Mouse (Mus musculus) forebrain, embryonic 10.5 days (tissue): Measurements from ENCODE around the gene Ralgapa2. TPM values are rescaled to one million over a fixed set of nuclear protein-coding genes. Genes with fewer than 3 reads are reported as not detected.
A peak's percentile ranks its signal among the peaks of the same experiment; 100 is the strongest.

Experiments used
- DNase-seq: peaks from one replicate; pipeline ENCODE4 v3.0.0-alpha.2; 2017; ENCODE audit warnings: low spot score; ENCODE audit errors: extremely low spot score
- H3K27ac ChIP-seq: fragments of 300-500 bp; sonication (generic); 2 replicates; pipeline ENCODE4 v1.5.1; 2016; ENCODE audit warnings: mild to moderate bottlenecking
- H3K27me3 ChIP-seq: fragments of 300-500 bp; sonication (generic); 2 replicates; pipeline ENCODE4 v1.6.1; 2016; ENCODE audit warnings: mild to moderate bottlenecking; ENCODE audit not compliant: poor library complexity, severe bottlenecking
- H3K36me3 ChIP-seq: fragments of 300-500 bp; sonication (generic); replicated peaks from 2 replicates; pipeline ENCODE4 v1.6.1; 2016; ENCODE audit warnings: mild to moderate bottlenecking, moderate library complexity
- H3K4me1 ChIP-seq: fragments of 300-500 bp; sonication (generic); 2 replicates; pipeline ENCODE4 v1.6.1; 2016
- H3K4me3 ChIP-seq: fragments of 300-500 bp; sonication (generic); 2 replicates; pipeline ENCODE4 v1.5.1; 2016; ENCODE audit warnings: mild to moderate bottlenecking, moderate library complexity
- H3K9me3 ChIP-seq: fragments of 300-500 bp; sonication (generic); 2 replicates; pipeline ENCODE4 v1.6.1; 2016; ENCODE audit warnings: mild to moderate bottlenecking, moderate library complexity
- WGBS: fragments of 180-500 bp; shearing (Covaris S2); methylation state at CpG from one replicate; pipeline ENCODE4 v1.1.7; 2016; 5-methylcytosine and 5-hydroxymethylcytosine counted together
- polyA plus RNA-seq: library from polyadenylated mRNA; unstranded; fragments of >200 nt; fragmentation: Nextera tagmentation; extraction: Ambion mirVana; gene quantifications from 2 replicates; pipeline ENCODE4 v1.2.1, GENCODE M21; 2016

The Ralgapa2 gene
- polyA plus RNA-seq, 1 experiment from 2014 or later: 9.9 TPM

- H3K36me3 ChIP-seq: peaks cover 10% of the 10 kb centered on the region
- peak; percentile 71 for DNase-seq
- no peaks in the 10 kb centered on the region for H3K9me3 ChIP-seq
- H3K27ac ChIP-seq: peak overlapping the region; percentile 83
- 5% methylated on average over 9 of the region's 9 CpGs for WGBS
- H3K27me3 ChIP-seq: no peaks in the 10 kb centered on the region
- H3K4me3 ChIP-seq: peak overlapping the region; percentile 13; the same call in 1 of the 2 replicates
- peaks cover 59% of the 10 kb centered on the region for H3K4me1 ChIP-seq
These were observed 209.9 kb downstream of the Ralgapa2 start for GRCm38 (mm10) chr2:146302094-146302699.

GRCm38 (mm10) chr2:146300500-146301020 is 211.6 kb downstream of the Ralgapa2 start:
- H3K27me3 ChIP-seq: no peaks in the 10 kb centered on the region
- 38% methylated on average over 1 of the region's 1 CpGs for WGBS

GRCm38 (mm10) chr2:146299841-146300460 is 212.2 kb downstream of the Ralgapa2 start:
- DNase-seq: no peak
- peaks cover 4% of the 10 kb centered on the region for H3K36me3 ChIP-seq
- H3K27me3 ChIP-seq: no peaks in the 10 kb centered on the region
- 54% methylated on average over 3 of the region's 3 CpGs for WGBS
- H3K4me1 ChIP-seq: peaks cover 57% of the 10 kb centered on the region
- H3K4me3 ChIP-seq: no peak overlapping the region
- H3K9me3 ChIP-seq: no peaks in the 10 kb centered on the region
- peak overlapping the region; percentile 83 for H3K27ac ChIP-seq

More at GRCm38 (mm10) chr2:146300500-146301020, 211.6 kb downstream of the Ralgapa2 start:
- peaks cover 10% of the 10 kb centered on the region for H3K36me3 ChIP-seq
- no peaks in the 10 kb centered on the region for H3K9me3 ChIP-seq
- peaks cover 57% of the 10 kb centered on the region for H3K4me1 ChIP-seq
- peak overlapping the region; percentile 83 for H3K27ac ChIP-seq
- no peak for DNase-seq
- no peak overlapping the region for H3K4me3 ChIP-seq

- no peaks in the 10 kb centered on the region for H3K36me3 ChIP-seq
- peak overlapping the region; percentile 15; the same call in 1 of the 2 replicates for H3K27ac ChIP-seq
- WGBS: 80% methylated on average over 9 of the region's 9 CpGs
These were observed 218.6 kb downstream of the Ralgapa2 start for GRCm38 (mm10) chr2:146293538-146293937.

GRCm38 (mm10) chr2:146290871-146291637 is 221.1 kb downstream of the Ralgapa2 start:
- WGBS: 26% methylated on average over 14 of the region's 14 CpGs
- no peaks in the 10 kb centered on the region for H3K36me3 ChIP-seq
- peak; percentile 68 for DNase-seq

More at GRCm38 (mm10) chr2:146293538-146293937, 218.6 kb downstream of the Ralgapa2 start:
- no peak for DNase-seq
- Histone ChIP-seq H3K27me3 (no peaks in the 10 kb centered on the region), H3K9me3 (no peaks in the 10 kb centered on the region), H3K4me3 (no peak overlapping the region), H3K4me1 (peaks cover 33% of the 10 kb centered on the region)

GRCm38 (mm10) chr2:146290366-146290765 is 221.8 kb downstream of the Ralgapa2 start:
- Histone ChIP-seq H3K27me3 (no peaks in the 10 kb centered on the region), H3K4me3 (no peak overlapping the region), H3K9me3 (no peaks in the 10 kb centered on the region), H3K4me1 (peaks cover 47% of the 10 kb centered on the region), H3K27ac (peak overlapping the region; percentile 83; the same call in 1 of the 2 replicates), H3K36me3 (no peaks in the 10 kb centered on the region)
- no peak for DNase-seq
- 95% methylated on average over 6 of the region's 6 CpGs for WGBS

More at GRCm38 (mm10) chr2:146290871-146291637, 221.1 kb downstream of the Ralgapa2 start:
- Histone ChIP-seq H3K9me3 (no peaks in the 10 kb centered on the region), H3K4me1 (peaks cover 47% of the 10 kb centered on the region), H3K27me3 (no peaks in the 10 kb centered on the region), H3K4me3 (no peak overlapping the region), H3K27ac (peak overlapping the region; percentile 83)

GRCm38 (mm10) chr2:146289394-146289793 is 222.8 kb downstream of the Ralgapa2 start:
- no peaks in the 10 kb centered on the region for H3K27me3 ChIP-seq
- WGBS: 86% methylated on average over 4 of the region's 4 CpGs
- no peak overlapping the region for H3K4me3 ChIP-seq
- H3K27ac ChIP-seq: no peak overlapping the region
- H3K4me1 ChIP-seq: peaks cover 47% of the 10 kb centered on the region
- no peaks in the 10 kb centered on the region for H3K9me3 ChIP-seq
- no peaks in the 10 kb centered on the region for H3K36me3 ChIP-seq
- no peak for DNase-seq

- no peak for DNase-seq
- Histone ChIP-seq H3K4me3 (no peak overlapping the region), H3K36me3 (no peaks in the 10 kb centered on the region), H3K27ac (no peak overlapping the region), H3K4me1 (peaks cover 42% of the 10 kb centered on the region), H3K9me3 (no peaks in the 10 kb centered on the region), H3K27me3 (no peaks in the 10 kb centered on the region)
- WGBS: 89% methylated on average over 1 of the region's 1 CpGs
These were observed 223.8 kb downstream of the Ralgapa2 start for GRCm38 (mm10) chr2:146288326-146288725.

GRCm38 (mm10) chr2:146287531-146287930 is 224.6 kb downstream of the Ralgapa2 start:
- no peak for DNase-seq

GRCm38 (mm10) chr2:146281346-146281745 is 230.8 kb downstream of the Ralgapa2 start:
- H3K9me3 ChIP-seq: no peaks in the 10 kb centered on the region
- peaks cover 46% of the 10 kb centered on the region for H3K4me1 ChIP-seq
- peak overlapping the region; percentile 22; the same call in 1 of the 2 replicates for H3K27ac ChIP-seq
- no peak overlapping the region for H3K4me3 ChIP-seq
- 63% methylated on average over 6 of the region's 6 CpGs for WGBS
- H3K36me3 ChIP-seq: no peaks in the 10 kb centered on the region
- no peak for DNase-seq
- no peaks in the 10 kb centered on the region for H3K27me3 ChIP-seq

More at GRCm38 (mm10) chr2:146287531-146287930, 224.6 kb downstream of the Ralgapa2 start:
- Histone ChIP-seq H3K4me3 (no peak overlapping the region), H3K36me3 (no peaks in the 10 kb centered on the region), H3K27me3 (no peaks in the 10 kb centered on the region), H3K27ac (no peak overlapping the region), H3K4me1 (peaks cover 38% of the 10 kb centered on the region), H3K9me3 (no peaks in the 10 kb centered on the region)
- WGBS: 84% methylated on average over 6 of the region's 6 CpGs

- Histone ChIP-seq H3K4me3 (no peak overlapping the region), H3K36me3 (no peaks in the 10 kb centered on the region), H3K9me3 (no peaks in the 10 kb centered on the region), H3K27ac (peak overlapping the region; percentile 22; the same call in 1 of the 2 replicates), H3K4me1 (peaks cover 43% of the 10 kb centered on the region), H3K27me3 (no peaks in the 10 kb centered on the region)
- WGBS: 37% methylated on average over 1 of the region's 1 CpGs
- DNase-seq: no peak
These were observed 231.2 kb downstream of the Ralgapa2 start for GRCm38 (mm10) chr2:146280921-146281274.

GRCm38 (mm10) chr2:146280221-146280920 is 231.8 kb downstream of the Ralgapa2 start:
- no peaks in the 10 kb centered on the region for H3K9me3 ChIP-seq
- WGBS: 51% methylated on average over 6 of the region's 6 CpGs
- peak overlapping the region; percentile 57; the same call in 1 of the 2 replicates for H3K27ac ChIP-seq
- no peak overlapping the region for H3K4me3 ChIP-seq
- no peaks in the 10 kb centered on the region for H3K36me3 ChIP-seq
- no peaks in the 10 kb centered on the region for H3K27me3 ChIP-seq
- H3K4me1 ChIP-seq: peaks cover 43% of the 10 kb centered on the region
- no peak for DNase-seq
